In genomic region chr3:52272376-52272865, GRCm38 (mm10) we compare ENCODE assay signal across 17 mouse cellular contexts. TPM values are rescaled to one million over a fixed set of nuclear protein-coding genes. Genes with fewer than 3 reads are reported as not detected.
DNase-seq lines count a peak whose midpoint lies in the region; ATAC-seq and TF ChIP-seq lines count a peak whose summit lies in the region.
"Had no signal": no experiment of that assay in that cellular context is flagged by ENCODE, and none has a peak within 500 bp of the region (broad histone marks: within the 10 kb centered on the region; RNA-seq: fewer than 3 reads in every experiment).

No protein-coding gene starts in this region.

- no peaks in the 10 kb centered on the region for H3K9me3 ChIP-seq in heart, embryonic 13.5 days
- no peaks in the 10 kb centered on the region for H3K9me3 ChIP-seq in intestine, embryonic 14.5 days (ENCODE audit: control insufficient read depth, low read length)
- H3K9me3 ChIP-seq in intestine, embryonic 15.5 days: no peaks in the 10 kb centered on the region
- no peaks in the 10 kb centered on the region for H3K9me3 ChIP-seq in stomach, postnatal 0 days (ENCODE audit: control insufficient read depth, low read length)
- H3K9me3 ChIP-seq: liver, embryonic 13.5 days had no signal

- H3K4me3 ChIP-seq in heart, embryonic 13.5 days: peak overlapping the region; percentile 97
- H3K4me3 ChIP-seq in intestine, embryonic 14.5 days (ENCODE audit: low read depth, low read length): no peak overlapping the region
- H3K4me3 ChIP-seq in intestine, embryonic 15.5 days (replicated peaks): no peak overlapping the region
- peak overlapping the region; percentile 0; the same call in 1 of the 2 replicates for H3K4me3 ChIP-seq in spleen, adult 2 months (ENCODE audit: extremely low read depth, insufficient read depth, insufficient read length)
- no peak overlapping the region for H3K4me3 ChIP-seq in stomach, postnatal 0 days (ENCODE audit: low read depth, low read length)
- H3K4me3 ChIP-seq: liver, embryonic 13.5 days had no signal

- no peak for ATAC-seq in heart, embryonic 13.5 days (ENCODE audit: extremely low read depth, insufficient number of reproducible peaks, low FRiP score, low TSS enrichment)
- no peak for ATAC-seq in intestine, embryonic 14.5 days (replicated peaks; ENCODE audit: low FRiP score, low TSS enrichment, low read depth)
- no peak for ATAC-seq in intestine, embryonic 15.5 days
- ATAC-seq in stomach, postnatal 0 days (ENCODE audit: low FRiP score, low TSS enrichment): no peak

- 60% methylated on average over 8 of the region's 8 CpGs for WGBS in heart, embryonic 13.5 days
- 68% methylated on average over 8 of the region's 8 CpGs for WGBS in intestine, embryonic 14.5 days
- WGBS in intestine, embryonic 15.5 days: 65% methylated on average over 8 of the region's 8 CpGs
- WGBS in spleen, adult 2 months: 58% methylated on average over 8 of the region's 8 CpGs
- WGBS in stomach, postnatal 0 days: 68% methylated on average over 8 of the region's 8 CpGs

- no peaks in the 10 kb centered on the region for H3K36me3 ChIP-seq in heart, embryonic 13.5 days
- H3K36me3 ChIP-seq in intestine, embryonic 14.5 days (ENCODE audit: control insufficient read depth, insufficient read depth, low read length): no peaks in the 10 kb centered on the region
- no peaks in the 10 kb centered on the region for H3K36me3 ChIP-seq in intestine, embryonic 15.5 days
- H3K36me3 ChIP-seq in spleen, adult 2 months (ENCODE audit: control insufficient read depth, insufficient read depth, low read length): no peaks in the 10 kb centered on the region
- H3K36me3 ChIP-seq in stomach, postnatal 0 days (ENCODE audit: control insufficient read depth, insufficient read depth, low read length): no peaks in the 10 kb centered on the region
- H3K36me3 ChIP-seq: liver, embryonic 13.5 days had no signal

- no peak for TF ChIP-seq POLR2A in spleen, adult 2 months (IDR thresholded peaks at IDR 0.05; ENCODE audit: low read depth, low read length)

- DNase-seq in heart, postnatal 10 days: no peak
- no peak for DNase-seq in intestine, embryonic 14.5 days (ENCODE audit: low spot score)
- DNase-seq in spleen, adult 2 months (ENCODE audit: low read depth in 1 of 2, low spot score in 2 of 2): no peak
- DNase-seq in spleen, postnatal 36 days (ENCODE audit: low spot score in 2 of 2): no peak
- no peak for DNase-seq in stomach, postnatal 0 days (ENCODE audit: low spot score)
- DNase-seq in right cerebral cortex, postnatal 14 days: no peak
- DNase-seq: cerebellum, adult 9-11 months; gastrocnemius, postnatal 14 days; kidney, adult 8-10 months; layer of hippocampus, postnatal 36 days; left cerebral cortex, postnatal 4 days; liver, embryonic 13.5 days; lung, postnatal 14 days; right cerebral cortex, postnatal 25 days; thymus, postnatal 4 days had no signal

- no peaks in the 10 kb centered on the region for H3K27me3 ChIP-seq in heart, embryonic 13.5 days (replicated peaks)
- H3K27me3 ChIP-seq in intestine, embryonic 14.5 days (replicated peaks; ENCODE audit: control insufficient read depth, insufficient read depth, low read length): no peaks in the 10 kb centered on the region
- H3K27me3 ChIP-seq in intestine, embryonic 15.5 days (replicated peaks): no peaks in the 10 kb centered on the region
- no peaks in the 10 kb centered on the region; the same call in 1 of the 2 replicates for H3K27me3 ChIP-seq in spleen, adult 2 months (ENCODE audit: control insufficient read depth, insufficient read depth, low read length)
- H3K27me3 ChIP-seq in stomach, postnatal 0 days (ENCODE audit: control insufficient read depth, insufficient read depth, low read length): no peaks in the 10 kb centered on the region

- peak overlapping the region; percentile 97 for H3K4me2 ChIP-seq in heart, embryonic 13.5 days
- H3K4me2 ChIP-seq in intestine, embryonic 14.5 days (ENCODE audit: low read length): peak overlapping the region; percentile 12; the same call in 1 of the 2 replicates
- H3K4me2 ChIP-seq in intestine, embryonic 15.5 days (replicated peaks): no peak overlapping the region
- 0 out of 2 replicates have a peak overlapping the region, but pooled peaks have one; percentile 8 for H3K4me2 ChIP-seq in stomach, postnatal 0 days (replicated peaks; ENCODE audit: low read depth)
- H3K4me2 ChIP-seq: liver, embryonic 13.5 days had no signal

- intact Hi-C loops in heart, postnatal 10 days (cut with DNase I): no loop called here

- H3K9ac ChIP-seq in heart, embryonic 13.5 days: peak overlapping the region; percentile 94
- no peak overlapping the region for H3K9ac ChIP-seq in intestine, embryonic 14.5 days (ENCODE audit: low read length)
- H3K9ac ChIP-seq in intestine, embryonic 15.5 days: no peak overlapping the region
- H3K9ac ChIP-seq in stomach, postnatal 0 days (ENCODE audit: low read length): no peak overlapping the region
- H3K9ac ChIP-seq: liver, embryonic 13.5 days had no signal

- no peak overlapping the region for H3K27ac ChIP-seq in heart, embryonic 13.5 days (replicated peaks)
- H3K27ac ChIP-seq in intestine, embryonic 14.5 days (ENCODE audit: low read depth): no peak overlapping the region
- H3K27ac ChIP-seq in intestine, embryonic 15.5 days: no peak overlapping the region
- H3K27ac ChIP-seq in spleen, adult 2 months (ENCODE audit: insufficient read depth, low read length): no peak overlapping the region
- H3K27ac ChIP-seq in stomach, postnatal 0 days (replicated peaks): no peak overlapping the region
- H3K27ac ChIP-seq: liver, embryonic 13.5 days had no signal

- no peak for TF ChIP-seq CTCF in spleen, adult 2 months (IDR thresholded peaks at IDR 0.05; ENCODE audit: extremely low read depth, insufficient read depth, insufficient read length, insufficient replicate concordance)
- TF ChIP-seq CTCF in stomach, postnatal 0 days (IDR thresholded peaks at IDR 0.05; ENCODE audit: low read depth): no peak

- no peak for TF ChIP-seq EP300 in stomach, postnatal 0 days (optimal IDR thresholded peaks at IDR 0.05)

- peaks cover 31% of the 10 kb centered on the region for H3K4me1 ChIP-seq in heart, embryonic 13.5 days
- peaks cover 18% of the 10 kb centered on the region for H3K4me1 ChIP-seq in intestine, embryonic 14.5 days (replicated peaks; ENCODE audit: control insufficient read depth, insufficient read depth, low read length)
- peaks cover 7% of the 10 kb centered on the region; the same call in 1 of the 2 replicates for H3K4me1 ChIP-seq in intestine, embryonic 15.5 days (replicated peaks)
- H3K4me1 ChIP-seq in spleen, adult 2 months (ENCODE audit: control insufficient read depth, insufficient read depth, insufficient read length): peaks cover 13% of the 10 kb centered on the region
- H3K4me1 ChIP-seq in stomach, postnatal 0 days (replicated peaks; ENCODE audit: control insufficient read depth, insufficient read depth): no peaks in the 10 kb centered on the region

RNA-seq across cellular contexts. Expression of gene Foxo1, which starts 4.3 kb away (rescaled TPM):
- polyA plus RNA-seq in heart, embryonic 13.5 days (2015; fragmentation: Nextera tagmentation; extraction: Ambion mirVana): 5.4 and 6.1 TPM in 2 replicates
- 10 to 100 TPM; 16.7 to 17.1 TPM for total RNA-seq in heart, postnatal 10 days (2021)
- polyA plus RNA-seq in intestine, embryonic 14.5 days (2014; fragmentation: Nextera tagmentation; extraction: Ambion mirVana): 7.5 and 8.2 TPM in 2 replicates
- 5.8 and 6.4 TPM in 2 replicates for polyA plus RNA-seq in intestine, embryonic 15.5 days (2015; fragmentation: Nextera tagmentation; extraction: Ambion mirVana)
- polyA plus RNA-seq in spleen, adult 2 months (2012; rRNA removed): 21.3 and 33.2 TPM in 2 replicates
- 3.4 and 4.0 TPM in 2 replicates for polyA plus RNA-seq in stomach, postnatal 0 days (2015; fragmentation: Nextera tagmentation; extraction: Ambion mirVana)

Comparison
In these comparisons a context has a peak if more than half of its experiments do, and no peak if none do; other contexts are left out.
1. H3K4me3 ChIP-seq: peak in heart, embryonic 13.5 days (single experiment) and spleen, adult 2 months (single experiment); none in intestine, embryonic 14.5 days (single experiment), intestine, embryonic 15.5 days (single experiment) and stomach, postnatal 0 days (single experiment).